ENCODE assay signal across 21 mouse cellular contexts in the genomic region with DNA sequence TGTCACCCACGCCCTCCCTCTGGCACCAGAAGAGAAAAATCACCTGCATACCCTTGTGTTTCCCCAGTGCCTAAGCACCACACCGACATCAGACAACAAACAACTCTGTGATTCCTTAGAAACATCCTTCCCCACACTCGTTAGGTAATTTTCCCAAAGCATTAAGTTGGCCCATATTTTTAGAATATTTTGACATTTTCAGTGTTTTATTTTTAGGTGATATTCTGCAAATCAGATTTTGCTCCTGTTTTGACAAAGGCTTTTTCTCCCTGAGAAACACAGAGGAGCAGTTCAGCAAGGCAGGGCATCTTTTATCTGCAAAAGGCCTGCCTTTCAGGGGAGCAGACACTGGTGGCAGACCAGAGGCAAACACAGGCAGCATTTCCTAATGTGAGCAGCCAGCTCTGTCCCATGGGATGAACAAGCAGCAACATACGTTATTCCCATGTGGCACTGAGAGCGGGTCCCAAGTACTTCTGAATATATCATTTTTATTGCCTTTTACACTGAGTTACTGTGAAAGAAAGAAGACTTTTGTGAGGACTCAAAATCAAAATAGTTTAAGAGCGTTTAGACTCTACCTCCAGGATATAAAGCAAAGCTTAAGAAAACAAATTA.
DNase-seq lines count a peak whose midpoint lies in the region; ATAC-seq and TF ChIP-seq lines count a peak whose summit lies in the region.
"Had no signal": no experiment of that assay in that cellular context is flagged by ENCODE, and none has a peak within 500 bp of the region (broad histone marks: within the 10 kb centered on the region; RNA-seq: fewer than 3 reads in every experiment).

No protein-coding gene starts in this region.

- 64% methylated on average over 6 of the region's 6 CpGs for WGBS in forebrain, postnatal 0 days
- 87% methylated on average over 6 of the region's 6 CpGs for WGBS in forebrain, embryonic 11.5 days
- WGBS in neural tube, embryonic 12.5 days = 57% methylated on average over 6 of the region's 6 CpGs

- DNase-seq in forebrain, postnatal 0 days = no peak
- DNase-seq in forebrain, embryonic 11.5 days (ENCODE audit: low spot score) = no peak
- DNase-seq in layer of hippocampus, adult 11-12 months (ENCODE audit: low spot score) = peak; percentile 28
- DNase-seq in layer of hippocampus, adult 18-20 months (ENCODE audit: low spot score in 2 of 2) = no peak
- DNase-seq in neural tube, embryonic 10.5 days (ENCODE audit: extremely low spot score, low spot score) = no peak
- DNase-seq in mesoderm, embryonic 11.5 days (ENCODE audit: low read depth, low spot score) = peak; percentile 49
- no peak for DNase-seq in thymus, adult 18-20 months
- DNase-seq: adrenal gland, postnatal 36 days; cerebellum, adult 9-10 months; heart, adult 11 months; kidney, postnatal 14 days; lung, adult 18-20 months; right cerebral cortex, postnatal 14 days had no signal

- no peaks in the 10 kb centered on the region for H3K27me3 ChIP-seq in forebrain, postnatal 0 days (ENCODE audit: insufficient read depth, low read length)
- H3K27me3 ChIP-seq in forebrain, embryonic 11.5 days (ENCODE audit: control insufficient read depth, insufficient read depth, low read length) = no peaks in the 10 kb centered on the region
- no peaks in the 10 kb centered on the region for H3K27me3 ChIP-seq in neural tube, embryonic 12.5 days (replicated peaks)
- H3K27me3 ChIP-seq: embryonic facial prominence, embryonic 12.5 days; heart, embryonic 13.5 days; hindbrain, embryonic 13.5 days; intestine, embryonic 15.5 days; neural tube, embryonic 13.5 days had no signal

- H3K9ac ChIP-seq in forebrain, postnatal 0 days = no peak overlapping the region
- H3K9ac ChIP-seq in forebrain, embryonic 11.5 days (ENCODE audit: low read length) = no peak overlapping the region
- no peak overlapping the region for H3K9ac ChIP-seq in neural tube, embryonic 12.5 days
- H3K9ac ChIP-seq: embryonic facial prominence, embryonic 12.5 days; heart, embryonic 13.5 days; hindbrain, embryonic 13.5 days; intestine, embryonic 15.5 days; neural tube, embryonic 13.5 days had no signal

- no peak overlapping the region for H3K4me2 ChIP-seq in forebrain, postnatal 0 days (ENCODE audit: low read depth)
- no peak overlapping the region for H3K4me2 ChIP-seq in forebrain, embryonic 11.5 days (ENCODE audit: low read depth, low read length, severe bottlenecking)
- H3K4me2 ChIP-seq in neural tube, embryonic 12.5 days (replicated peaks) = no peak overlapping the region
- H3K4me2 ChIP-seq: embryonic facial prominence, embryonic 12.5 days; heart, embryonic 13.5 days; hindbrain, embryonic 13.5 days; intestine, embryonic 15.5 days; liver, embryonic 11.5 days; midbrain, embryonic 11.5 days; neural tube, embryonic 13.5 days had no signal

- no peak for TF ChIP-seq CTCF in forebrain, postnatal 0 days (IDR thresholded peaks at IDR 0.05; ENCODE audit: low read depth)

- no peak overlapping the region for H3K4me3 ChIP-seq in forebrain, postnatal 0 days (ENCODE audit: low read depth, low read length)
- H3K4me3 ChIP-seq in forebrain, embryonic 11.5 days (ENCODE audit: low read depth, low read length) = no peak overlapping the region
- no peak overlapping the region for H3K4me3 ChIP-seq in neural tube, embryonic 12.5 days
- H3K4me3 ChIP-seq: embryonic facial prominence, embryonic 12.5 days; heart, embryonic 13.5 days; hindbrain, embryonic 13.5 days; intestine, embryonic 15.5 days; neural tube, embryonic 13.5 days had no signal

- no peak for ATAC-seq in forebrain, postnatal 0 days
- no peak for ATAC-seq in forebrain, embryonic 11.5 days (replicated peaks; ENCODE audit: low FRiP score)
- peak; percentile 63; the same call in 1 of the 2 replicates for ATAC-seq in neural tube, embryonic 12.5 days (ENCODE audit: low FRiP score, low read depth)
- ATAC-seq: intestine, embryonic 15.5 days had no signal

- 0 out of 2 replicates have a peak overlapping the region, but pooled peaks have one; percentile 6 for H3K27ac ChIP-seq in forebrain, postnatal 0 days (ENCODE audit: low read depth, low read length)
- no peak overlapping the region for H3K27ac ChIP-seq in forebrain, embryonic 11.5 days (ENCODE audit: low read depth, low read length)
- no peak overlapping the region for H3K27ac ChIP-seq in neural tube, embryonic 12.5 days
- H3K27ac ChIP-seq: embryonic facial prominence, embryonic 12.5 days; heart, embryonic 13.5 days; hindbrain, embryonic 13.5 days; intestine, embryonic 15.5 days; neural tube, embryonic 13.5 days had no signal

- H3K4me1 ChIP-seq in forebrain, postnatal 0 days (ENCODE audit: insufficient read depth) = peaks cover 7% of the 10 kb centered on the region; the same call in 1 of the 2 replicates
- H3K4me1 ChIP-seq in forebrain, embryonic 11.5 days (replicated peaks; ENCODE audit: control insufficient read depth, insufficient read depth, low read length) = no peaks in the 10 kb centered on the region
- peaks cover 10% of the 10 kb centered on the region for H3K4me1 ChIP-seq in neural tube, embryonic 12.5 days
- H3K4me1 ChIP-seq: embryonic facial prominence, embryonic 12.5 days; heart, embryonic 13.5 days; intestine, embryonic 15.5 days had no signal

- no peaks in the 10 kb centered on the region for H3K9me3 ChIP-seq in forebrain, postnatal 0 days (ENCODE audit: low read length)
- H3K9me3 ChIP-seq in forebrain, embryonic 11.5 days (ENCODE audit: control insufficient read depth, low read length) = no peaks in the 10 kb centered on the region
- H3K9me3 ChIP-seq in neural tube, embryonic 12.5 days = no peaks in the 10 kb centered on the region
- H3K9me3 ChIP-seq: embryonic facial prominence, embryonic 12.5 days; heart, embryonic 13.5 days; hindbrain, embryonic 13.5 days; intestine, embryonic 15.5 days; neural tube, embryonic 13.5 days had no signal

- no peaks in the 10 kb centered on the region for H3K36me3 ChIP-seq in forebrain, postnatal 0 days (ENCODE audit: insufficient read depth)
- no peaks in the 10 kb centered on the region for H3K36me3 ChIP-seq in forebrain, embryonic 11.5 days (ENCODE audit: control insufficient read depth, insufficient read depth, low read length)
- no peaks in the 10 kb centered on the region for H3K36me3 ChIP-seq in neural tube, embryonic 12.5 days
- H3K36me3 ChIP-seq: embryonic facial prominence, embryonic 12.5 days; heart, embryonic 13.5 days; hindbrain, embryonic 13.5 days; intestine, embryonic 15.5 days; neural tube, embryonic 13.5 days had no signal

Comparison
In these comparisons a context has a peak if more than half of its experiments do, and no peak if none do; other contexts are left out.
1. DNase-seq: peak in layer of hippocampus, adult 11-12 months (single experiment) and mesoderm, embryonic 11.5 days (single experiment); none in forebrain, postnatal 0 days (single experiment), forebrain, embryonic 11.5 days (single experiment), layer of hippocampus, adult 18-20 months (0 of 2), neural tube, embryonic 10.5 days (single experiment) and thymus, adult 18-20 months (0 of 2).